Mouse (Mus musculus) adrenal gland, postnatal 36 days (tissue): ENCODE measurements around the gene Rab9. TPM values are rescaled to one million over a fixed set of nuclear protein-coding genes. Genes with fewer than 3 reads are reported as not detected.

ENCODE experiments used
- DNase-seq, 2 experiments: peaks; one replicate each; pipeline ENCODE4 v3.0.0; 2021; ENCODE audit warnings: mixed read lengths in 1 of 2
- total RNA-seq, 2 experiments: library from RNA; stranded (reverse); gene quantifications; 2 replicates each; pipeline ENCODE4 v1.2.3; 2021

Rab9 gene
- total RNA-seq, 2 experiments from 2014 or later = 46.2 to 54.3 TPM

DNA sequence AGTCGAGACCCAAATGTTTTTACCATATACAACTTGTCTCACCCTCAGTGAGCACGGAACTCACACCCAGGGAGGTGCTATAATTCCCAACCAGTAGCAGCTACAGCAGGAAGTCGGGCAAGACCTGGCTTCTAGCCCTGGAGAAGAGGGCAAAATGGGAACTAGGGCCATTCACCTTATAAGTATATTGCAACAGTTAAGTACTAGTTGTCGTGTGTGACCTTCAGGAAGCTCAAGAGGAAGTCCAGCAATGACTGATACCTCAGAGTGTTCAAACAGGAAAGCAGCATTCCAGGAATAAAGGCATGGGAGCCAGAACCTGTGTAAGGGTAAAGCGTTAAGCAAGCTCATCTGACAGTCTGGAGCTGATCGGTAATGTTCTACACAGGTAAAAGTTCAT, 26.1 kb downstream of the Rab9 start:
- no peak for DNase-seq

DNA sequence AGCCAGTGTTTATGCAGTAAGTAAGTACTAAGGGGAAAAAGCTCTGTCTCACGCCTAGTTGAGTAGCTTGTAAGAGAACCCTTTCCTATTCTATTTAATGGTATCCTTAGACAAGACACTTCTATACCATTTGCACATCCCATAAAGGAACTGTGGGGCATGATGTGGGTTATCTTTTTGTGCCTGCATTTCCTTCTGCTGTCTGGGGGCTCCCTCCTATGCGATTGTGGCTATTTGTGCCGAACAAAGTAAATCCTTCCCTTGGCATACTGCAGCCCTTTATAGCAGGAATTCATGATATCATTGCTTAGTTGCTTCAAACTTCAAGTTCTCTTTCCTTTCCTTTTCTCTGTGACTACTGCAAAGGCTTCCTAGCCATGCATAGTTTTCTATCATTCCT, 35.1 kb downstream of the Rab9 start:
- no peak for DNase-seq

DNA sequence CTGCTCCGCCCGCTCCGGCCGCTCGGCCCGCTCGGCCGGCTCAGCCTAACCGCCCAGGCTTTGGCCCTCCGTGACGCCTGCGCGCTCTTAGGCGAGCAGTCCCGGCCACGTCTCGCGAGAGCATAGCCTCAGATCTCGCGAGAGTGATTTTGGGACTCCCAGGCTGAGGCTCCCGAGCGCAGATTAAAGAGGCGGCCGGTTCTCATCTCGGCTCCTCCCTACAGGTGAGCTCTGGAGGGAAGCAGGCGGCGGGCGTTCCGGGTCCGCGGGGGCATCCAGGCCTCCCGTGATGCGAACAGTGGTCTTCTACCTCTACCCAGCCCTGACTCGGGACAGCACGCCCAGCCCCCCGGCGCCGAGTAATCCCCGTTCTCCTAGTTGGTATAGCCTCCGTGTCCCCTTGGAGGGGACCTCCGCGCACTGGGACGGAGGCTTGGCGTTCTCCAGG, 39.0 kb downstream of the Rab9 start, which contains the start of gene Ofd1:
Ofd1 (minus strand) TSS at position 89 of the 448 bp plus-strand sequence.
- DNase-seq = peak; percentile 90 to 91

DNA sequence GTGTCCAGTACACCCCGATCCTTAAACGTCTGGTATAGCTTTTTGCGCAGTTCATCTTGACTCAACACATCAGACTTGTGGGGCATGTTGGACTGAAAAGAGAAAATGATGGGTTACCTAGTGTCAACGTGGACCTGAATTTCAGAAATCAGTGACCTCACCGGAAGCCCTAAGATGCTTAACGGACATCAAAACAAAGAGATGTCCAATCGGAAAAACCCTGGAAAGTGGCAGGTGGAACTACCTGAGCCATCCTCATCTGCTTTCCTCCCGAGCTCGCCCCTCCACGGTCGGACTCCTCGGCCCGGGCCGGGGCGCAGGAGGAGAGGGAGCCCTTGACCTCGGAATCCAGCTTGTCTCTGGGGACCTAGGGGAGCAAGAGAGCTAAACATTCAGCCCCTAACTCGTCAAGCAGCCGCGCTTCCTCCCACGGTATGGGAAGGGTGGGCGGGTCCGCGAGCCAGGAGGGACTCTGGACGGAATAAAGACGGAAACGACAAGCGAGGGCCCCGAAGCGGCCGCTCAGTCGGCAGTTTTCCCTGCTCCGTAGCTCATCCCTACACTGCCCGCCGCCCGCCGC, 39.5 kb downstream of the Rab9 start, which contains the start of gene Trappc2:
Trappc2 (plus strand) TSS at position 539 of the 580 bp plus-strand sequence.
- no peak for DNase-seq

DNA sequence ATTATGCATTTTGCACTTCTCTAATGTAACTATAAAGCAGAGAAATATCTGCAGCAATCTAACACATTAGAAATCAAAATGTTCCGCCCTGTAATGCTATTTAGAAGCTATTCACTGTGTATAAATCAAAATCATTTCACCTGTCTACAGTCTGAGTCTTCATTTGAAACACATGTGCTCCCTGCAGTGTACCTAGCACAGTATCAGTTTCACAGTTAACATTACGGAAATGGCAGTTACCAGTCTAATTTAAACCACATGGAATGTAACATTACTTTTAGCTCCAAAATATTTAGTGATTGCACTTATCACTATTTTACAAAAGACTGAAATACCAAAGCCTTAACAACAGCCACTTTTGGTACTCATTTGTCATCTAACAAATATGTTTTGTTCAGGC, 44.9 kb downstream of the Rab9 start:
- no peak for DNase-seq

DNA sequence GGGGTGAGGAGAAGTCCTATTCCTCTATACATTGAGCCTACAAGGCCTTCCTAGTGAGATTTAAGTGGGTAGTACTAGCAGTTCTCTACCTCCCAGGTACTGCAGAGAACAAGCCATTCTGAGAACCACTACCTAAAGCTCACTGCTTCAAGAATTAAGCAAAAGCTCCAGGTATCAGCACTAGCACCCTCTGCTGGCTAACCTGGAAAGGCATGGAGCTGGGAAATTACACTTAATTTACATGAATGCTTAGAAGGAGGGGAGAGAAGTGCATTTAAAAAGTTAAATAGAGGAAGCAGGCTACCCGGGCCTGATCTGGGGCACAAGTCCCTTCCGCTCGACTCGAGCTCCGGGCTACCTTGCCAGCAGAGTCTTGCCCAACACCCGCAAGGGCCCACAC, 63.5 kb downstream of the Rab9 start:
- DNase-seq = peak in 1 of 2 experiments; percentile 35

DNA sequence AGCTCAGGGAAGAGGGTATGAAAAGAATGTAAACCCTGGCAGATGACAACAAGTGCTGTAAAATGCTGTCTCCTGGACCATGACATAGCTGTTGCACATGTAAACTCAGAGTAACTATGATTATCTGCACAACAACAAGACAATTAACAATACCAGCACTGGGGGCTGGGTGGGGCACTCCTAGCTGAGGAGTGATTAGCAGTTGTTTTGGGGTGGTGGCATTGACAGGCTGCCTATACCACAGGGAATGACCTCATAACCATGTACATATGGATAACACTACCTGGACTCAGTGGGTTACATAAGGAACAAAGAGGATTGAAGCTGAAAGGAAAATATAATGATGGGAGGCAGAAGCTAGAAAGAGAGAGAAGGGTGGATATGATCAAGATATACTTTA, 71.8 kb downstream of the Rab9 start:
- no peak for DNase-seq

Other genes with a start within 250 kb of the Rab9 start
- 1 to 10 TPM; 6.0 to 6.9 TPM for gene Gpm6b, start 241.0 kb downstream of the Rab9 start, total RNA-seq
- gene Trappc2, start 39.3 kb downstream of the Rab9 start, total RNA-seq = 10 to 100 TPM; 23.4 to 24.4 TPM
- 1 to 10 TPM; 4.5 to 7.8 TPM for gene Ofd1, start 39.2 kb downstream of the Rab9 start, total RNA-seq
- gene Tceanc, start 38.7 kb upstream of the Rab9 start, total RNA-seq = 1 to 10 TPM; 2.2 to 8.8 TPM
- gene Egfl6, start 105.9 kb upstream of the Rab9 start, total RNA-seq = 10 to 100 TPM; 33.3 to 36.4 TPM